Mouse (Mus musculus): ENCODE measurements around the gene Slc2a8.
"Not testable (repeated sequence)": the region's sequence is repeated elsewhere in the genome, so short reads cannot be mapped to it uniquely, and the experiment has no call there.

The Slc2a8 gene

GRCm38 (mm10) chr2:32981725-32982271, at the start of gene Slc2a8:
Gene Slc2a8 (minus strand): TSS chr2:32982083.
- in situ Hi-C loops (cut with MboI, MseI): no loop called here

GRCm38 (mm10) chr2:33025040-33025439, 43.2 kb upstream of the Slc2a8 start:
- in situ Hi-C loops (cut with MboI, MseI): no loop called here

- in situ Hi-C loops (cut with MboI, MseI): no loop called here
Observed at GRCm38 (mm10) chr2:33024564-33024963, 42.7 kb upstream of the Slc2a8 start.

GRCm38 (mm10) chr2:33022846-33023245, 41.0 kb upstream of the Slc2a8 start:
- in situ Hi-C loops (cut with MboI, MseI): no loop called here

GRCm38 (mm10) chr2:33018026-33018425, 36.1 kb upstream of the Slc2a8 start:
- in situ Hi-C loops (cut with MboI, MseI): no loop called here

GRCm38 (mm10) chr2:33017191-33017590, 35.3 kb upstream of the Slc2a8 start:
- in situ Hi-C loops (cut with MboI, MseI): no loop called here

GRCm38 (mm10) chr2:33014877-33015276, 33.0 kb upstream of the Slc2a8 start:
- in situ Hi-C loops (cut with MboI, MseI): no loop called here

GRCm38 (mm10) chr2:33009055-33009454, 27.2 kb upstream of the Slc2a8 start:
- in situ Hi-C loops (cut with MboI, MseI): not testable (repeated sequence)

GRCm38 (mm10) chr2:33005041-33005440, 23.2 kb upstream of the Slc2a8 start:
- in situ Hi-C loops (cut with MboI, MseI): no loop called here

GRCm38 (mm10) chr2:33002144-33002543, 20.3 kb upstream of the Slc2a8 start:
- in situ Hi-C loops (cut with MboI, MseI): no loop called here

- in situ Hi-C loops (cut with MboI, MseI): no loop called here
Observed at GRCm38 (mm10) chr2:32999752-33000151, 17.9 kb upstream of the Slc2a8 start.

GRCm38 (mm10) chr2:32997792-32998191, 15.9 kb upstream of the Slc2a8 start:
- in situ Hi-C loops (cut with MboI, MseI): no loop called here

GRCm38 (mm10) chr2:32997081-32997480, 15.2 kb upstream of the Slc2a8 start:
- in situ Hi-C loops (cut with MboI, MseI): no loop called here

GRCm38 (mm10) chr2:32992130-32992529, 10.2 kb upstream of the Slc2a8 start:
- in situ Hi-C loops (cut with MboI, MseI): no loop called here

GRCm38 (mm10) chr2:32990167-32990832, 8.4 kb upstream of the Slc2a8 start:
- in situ Hi-C loops (cut with MboI, MseI): no loop called here

GRCm38 (mm10) chr2:32989376-32989775, 7.5 kb upstream of the Slc2a8 start:
- in situ Hi-C loops (cut with MboI, MseI): no loop called here

- in situ Hi-C loops (cut with MboI, MseI): no loop called here
Observed at GRCm38 (mm10) chr2:32985844-32986243, 4.0 kb upstream of the Slc2a8 start.

GRCm38 (mm10) chr2:32983617-32984016, 1.7 kb upstream of the Slc2a8 start:
- in situ Hi-C loops (cut with MboI, MseI): no loop called here

GRCm38 (mm10) chr2:32982700-32983099, 817 bp upstream of the Slc2a8 start:
- in situ Hi-C loops (cut with MboI, MseI): no loop called here

- in situ Hi-C loops (cut with MboI, MseI): no loop called here
Observed at GRCm38 (mm10) chr2:32981281-32981680, 602 bp downstream of the Slc2a8 start.

- in situ Hi-C loops (cut with MboI, MseI): no loop called here
Observed at GRCm38 (mm10) chr2:32979675-32980074, 2.2 kb downstream of the Slc2a8 start.

- in situ Hi-C loops (cut with MboI, MseI): no loop called here
Observed at GRCm38 (mm10) chr2:32978675-32979074, 3.2 kb downstream of the Slc2a8 start.

GRCm38 (mm10) chr2:32977114-32977513, 4.8 kb downstream of the Slc2a8 start:
- in situ Hi-C loops (cut with MboI, MseI): no loop called here

- in situ Hi-C loops (cut with MboI, MseI): no loop called here
Observed at GRCm38 (mm10) chr2:32974216-32974615, 7.7 kb downstream of the Slc2a8 start.

All from T-helper 2 cell (primary cell).